Comparison of ENCODE assay signal across 8 mouse cellular contexts in the genomic region with DNA sequence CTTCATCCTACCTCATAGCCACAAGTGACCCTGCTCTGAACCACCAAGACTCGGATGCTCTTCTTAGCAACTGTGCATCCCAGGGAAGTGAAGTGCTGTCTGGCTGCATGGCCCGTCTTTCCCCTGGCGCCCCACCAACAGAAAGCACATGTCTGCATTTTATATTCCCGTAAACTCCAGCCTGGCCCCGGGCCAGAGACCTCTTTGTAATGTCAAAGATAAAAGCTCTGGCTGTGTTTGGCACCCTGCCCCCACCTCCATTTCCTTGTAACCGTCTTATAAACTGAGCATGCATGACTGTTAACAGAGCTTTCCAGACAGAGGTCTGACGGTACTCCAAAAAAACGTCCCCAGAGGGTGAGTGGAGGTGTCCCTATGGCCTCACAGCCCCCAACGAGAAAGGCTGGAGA.
DNase-seq lines count a peak whose midpoint lies in the region; ATAC-seq and TF ChIP-seq lines count a peak whose summit lies in the region.

No protein-coding gene starts in this region.

- no peak overlapping the region for H3K4me2 ChIP-seq in hindbrain, embryonic 11.5 days (replicated peaks; ENCODE audit: low read depth, low read length)
- no peak overlapping the region for H3K4me2 ChIP-seq in intestine, embryonic 15.5 days (replicated peaks)
- peak overlapping the region; percentile 31 for H3K4me2 ChIP-seq in liver, embryonic 14.5 days (ENCODE audit: low read depth)
- H3K4me2 ChIP-seq in neural tube, embryonic 13.5 days, result no peak overlapping the region

- WGBS in hindbrain, embryonic 10.5 days, result 51% methylated on average over 9 of the region's 9 CpGs
- 39% methylated on average over 9 of the region's 9 CpGs for WGBS in hindbrain, embryonic 11.5 days
- 13% methylated on average over 9 of the region's 9 CpGs for WGBS in intestine, embryonic 15.5 days
- 16% methylated on average over 9 of the region's 9 CpGs for WGBS in liver, embryonic 14.5 days (ENCODE audit: insufficient replicate concordance)
- WGBS in neural tube, embryonic 13.5 days, result 11% methylated on average over 9 of the region's 9 CpGs

- peaks cover 49% of the 10 kb centered on the region for H3K4me1 ChIP-seq in hindbrain, embryonic 10.5 days (replicated peaks)
- H3K4me1 ChIP-seq in hindbrain, embryonic 11.5 days (replicated peaks; ENCODE audit: control insufficient read depth, insufficient read depth, low read length), result peaks cover 6% of the 10 kb centered on the region; the same call in 1 of the 2 replicates
- peaks cover 29% of the 10 kb centered on the region for H3K4me1 ChIP-seq in intestine, embryonic 15.5 days (replicated peaks)
- peaks cover 7 to 24% of the 10 kb centered on the region in 2 experiments for H3K4me1 ChIP-seq in liver, embryonic 14.5 days (replicated peaks; ENCODE audit: control insufficient read depth in 2 of 2, insufficient read depth in 2 of 2, low read length in 1 of 2)
- H3K4me1 ChIP-seq in neural tube, embryonic 13.5 days (replicated peaks), result peaks cover 45% of the 10 kb centered on the region

- no peak overlapping the region for H3K9ac ChIP-seq in hindbrain, embryonic 11.5 days (ENCODE audit: low read depth, low read length)
- no peak overlapping the region for H3K9ac ChIP-seq in intestine, embryonic 15.5 days
- no peak overlapping the region for H3K9ac ChIP-seq in liver, embryonic 14.5 days (replicated peaks)
- H3K9ac ChIP-seq in neural tube, embryonic 13.5 days, result no peak overlapping the region

- peak; percentile 45; the same call in 1 of the 2 replicates for TF ChIP-seq EP300 in liver, embryonic 14.5 days (IDR thresholded peaks at IDR 0.05; ENCODE audit: low read depth)

- no peak overlapping the region for H3K4me3 ChIP-seq in hindbrain, embryonic 10.5 days
- H3K4me3 ChIP-seq in hindbrain, embryonic 11.5 days (ENCODE audit: low read depth, low read length), result no peak overlapping the region
- H3K4me3 ChIP-seq in intestine, embryonic 15.5 days (replicated peaks), result no peak overlapping the region
- H3K4me3 ChIP-seq in liver, embryonic 14.5 days (ENCODE audit: insufficient read depth in 1 of 2, low read depth in 2 of 2, low read length in 2 of 2), result no peak overlapping the region
- H3K4me3 ChIP-seq in neural tube, embryonic 13.5 days, result no peak overlapping the region

- H3K27me3 ChIP-seq in hindbrain, embryonic 10.5 days (ENCODE audit: insufficient read depth, poor library complexity, severe bottlenecking), result no peaks in the 10 kb centered on the region
- no peaks in the 10 kb centered on the region for H3K27me3 ChIP-seq in hindbrain, embryonic 11.5 days (ENCODE audit: control insufficient read depth, insufficient read depth, low read length)
- H3K27me3 ChIP-seq in intestine, embryonic 15.5 days (replicated peaks), result no peaks in the 10 kb centered on the region
- no peaks in the 10 kb centered on the region for H3K27me3 ChIP-seq in liver, embryonic 14.5 days (ENCODE audit: control insufficient read depth, insufficient read depth, low read length)
- 0 out of 2 replicates have a peak, but pooled peaks cover 11% of the 10 kb centered on the region for H3K27me3 ChIP-seq in neural tube, embryonic 13.5 days

- DNase-seq in hindbrain, embryonic 10.5 days (ENCODE audit: low spot score), result no peak
- no peak for DNase-seq in hindbrain, embryonic 11.5 days (ENCODE audit: low spot score)
- DNase-seq in cerebellum, adult 9-11 months, result peak; percentile 75
- peak; percentile 53 for DNase-seq in gastrocnemius, postnatal 14 days
- DNase-seq in liver, embryonic 14.5 days (ENCODE audit: low read depth in 3 of 3, low spot score in 3 of 3), result peak in 2 of 3 experiments; percentile 24 to 29
- no peak for DNase-seq in T-cell, adult 2 months (ENCODE audit: low spot score)

- intact Hi-C loops in gastrocnemius, postnatal 14 days (cut with DNase I; ENCODE audit: low total_unique reads), result no loop called here

- no peak for ATAC-seq in hindbrain, embryonic 11.5 days (ENCODE audit: low FRiP score)
- ATAC-seq in intestine, embryonic 15.5 days, result peak; percentile 82
- peak; percentile 67 for ATAC-seq in liver, embryonic 14.5 days (ENCODE audit: insufficient read depth)
- ATAC-seq in neural tube, embryonic 13.5 days (ENCODE audit: low read depth), result peak; percentile 73

- TF ChIP-seq CTCF in liver, embryonic 14.5 days (IDR thresholded peaks at IDR 0.05; ENCODE audit: low read depth), result no peak

- H3K9me3 ChIP-seq in hindbrain, embryonic 10.5 days, result no peaks in the 10 kb centered on the region
- no peaks in the 10 kb centered on the region for H3K9me3 ChIP-seq in hindbrain, embryonic 11.5 days (ENCODE audit: control insufficient read depth, low read length)
- H3K9me3 ChIP-seq in intestine, embryonic 15.5 days, result no peaks in the 10 kb centered on the region
- no peaks in the 10 kb centered on the region for H3K9me3 ChIP-seq in liver, embryonic 14.5 days (ENCODE audit: control insufficient read depth, low read length)
- H3K9me3 ChIP-seq in neural tube, embryonic 13.5 days, result no peaks in the 10 kb centered on the region

- peak overlapping the region; percentile 56 for H3K27ac ChIP-seq in hindbrain, embryonic 10.5 days
- no peak overlapping the region for H3K27ac ChIP-seq in hindbrain, embryonic 11.5 days (ENCODE audit: low read depth, low read length)
- peak overlapping the region; percentile 77; the same call in 1 of the 2 replicates for H3K27ac ChIP-seq in intestine, embryonic 15.5 days
- no peak overlapping the region for H3K27ac ChIP-seq in liver, embryonic 14.5 days
- H3K27ac ChIP-seq in neural tube, embryonic 13.5 days (replicated peaks), result peak overlapping the region; percentile 18; the same call in 1 of the 2 replicates

- H3K36me3 ChIP-seq in hindbrain, embryonic 10.5 days, result no peaks in the 10 kb centered on the region
- H3K36me3 ChIP-seq in hindbrain, embryonic 11.5 days (ENCODE audit: control insufficient read depth, insufficient read depth, low read length), result no peaks in the 10 kb centered on the region
- H3K36me3 ChIP-seq in intestine, embryonic 15.5 days, result no peaks in the 10 kb centered on the region
- H3K36me3 ChIP-seq in liver, embryonic 14.5 days (replicated peaks; ENCODE audit: control insufficient read depth, insufficient read depth, low read depth), result no peaks in the 10 kb centered on the region
- H3K36me3 ChIP-seq in neural tube, embryonic 13.5 days, result no peaks in the 10 kb centered on the region

Comparison
In these comparisons a context has a peak if more than half of its experiments do, and no peak if none do; other contexts are left out.
1. H3K27ac ChIP-seq: peak in hindbrain, embryonic 10.5 days (single experiment), intestine, embryonic 15.5 days (single experiment) and neural tube, embryonic 13.5 days (single experiment); none in hindbrain, embryonic 11.5 days (single experiment) and liver, embryonic 14.5 days (single experiment).
2. DNase-seq: peak in cerebellum, adult 9-11 months (single experiment), gastrocnemius, postnatal 14 days (single experiment) and liver, embryonic 14.5 days (2 of 3); none in hindbrain, embryonic 10.5 days (single experiment), hindbrain, embryonic 11.5 days (single experiment) and T-cell, adult 2 months (single experiment).